Mouse (Mus musculus): ENCODE measurements around the gene Hnrnpa0. TPM values are rescaled to one million over a fixed set of nuclear protein-coding genes. Genes with fewer than 3 reads are reported as not detected.

Gene Hnrnpa0
- 10 to 100 TPM; 31.1 to 37.7 TPM for total RNA-seq (2021)
- long read RNA-seq, experiment 1, partial matches to known transcripts, result 0 of 3 reads
- long read RNA-seq, experiment 1, other reads (novel, unspliced or antisense), result 0 of 3 reads
- long read RNA-seq, experiment 2, partial matches to known transcripts, result 0 of 2 reads
- long read RNA-seq, experiment 2, other reads (novel, unspliced or antisense), result 0 of 2 reads

DNA sequence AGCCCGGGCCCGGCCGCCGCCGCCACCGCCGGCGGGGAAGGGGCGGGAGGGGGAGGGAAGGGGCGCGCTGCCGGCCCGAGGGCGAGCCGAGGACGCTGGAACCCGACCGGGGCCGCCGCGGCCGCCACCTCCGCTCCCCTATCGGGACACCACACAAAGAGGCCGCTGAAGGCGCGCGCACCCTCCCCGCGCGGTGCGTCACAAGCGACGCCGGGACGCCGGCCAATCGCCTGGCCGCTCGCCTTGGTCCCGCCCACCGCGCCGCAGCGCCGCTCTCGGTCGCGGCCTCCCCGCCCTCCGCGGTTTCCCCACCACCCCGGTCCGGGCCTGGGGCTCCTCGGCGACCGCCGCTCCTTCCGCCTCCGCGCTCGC is at the start of gene Hnrnpa0:
TSS of gene Hnrnpa0 (minus strand) at position 161 of the 372 bp plus-strand sequence.
- intact Hi-C loops (cut with DNase I), result loop anchor here (2.0 to 10.0 kb wide), 2 partner anchors 28 to 256 kb away; partner anchors contain the start of genes 2210016F16Rik and Idnk
- H3K4me3 ChIP-seq, result peak within 1 kb of the TSS; percentile 96
- peak; percentile 97 for DNase-seq
- TF ChIP-seq CTCF (IDR thresholded peaks at IDR 0.05), result no peak
- peak within 1 kb of the TSS; percentile 100 for H3K27ac ChIP-seq

DNA sequence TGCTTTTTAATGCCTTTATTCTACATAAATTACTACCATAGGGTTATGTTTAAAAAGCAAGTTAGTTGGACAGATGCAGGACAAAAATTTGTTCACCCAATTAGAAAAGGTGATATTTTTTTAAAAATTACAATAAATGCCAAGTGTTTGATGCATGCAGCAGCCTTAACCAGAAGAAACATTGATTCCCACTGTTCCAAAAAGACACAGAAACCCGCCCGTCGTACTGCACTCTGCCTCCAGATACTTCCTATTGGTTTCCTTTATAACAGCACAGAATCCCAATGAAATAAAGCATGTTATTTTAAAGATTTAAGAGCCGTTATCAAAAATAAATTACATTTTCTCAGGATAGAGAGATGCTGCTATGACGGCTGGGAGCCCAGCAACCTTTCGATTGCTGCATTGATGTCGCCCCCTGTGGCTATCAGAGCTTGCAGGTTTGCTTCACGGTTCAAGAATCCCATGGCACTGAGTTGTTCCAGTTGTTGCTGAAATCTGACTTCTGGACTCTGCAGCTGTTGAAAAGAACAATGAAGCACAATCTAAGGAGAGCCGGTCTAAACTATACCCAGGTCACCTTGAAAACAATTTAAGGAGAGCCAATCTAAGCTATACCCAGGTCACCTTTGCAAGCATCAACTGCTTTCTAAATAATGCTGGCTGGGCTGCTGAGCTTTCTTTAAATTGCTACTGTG is 49.3 kb upstream of the Hnrnpa0 start:
- no peak; the same call in 1 of the 2 replicates for TF ChIP-seq CTCF (IDR thresholded peaks at IDR 0.05)
- peak overlapping the region; percentile 0; the same call in 1 of the 2 replicates for H3K27ac ChIP-seq
- intact Hi-C loops (cut with DNase I), result no loop called here
- peak; percentile 94 for DNase-seq
- H3K4me3 ChIP-seq, result no peak overlapping the region

DNA sequence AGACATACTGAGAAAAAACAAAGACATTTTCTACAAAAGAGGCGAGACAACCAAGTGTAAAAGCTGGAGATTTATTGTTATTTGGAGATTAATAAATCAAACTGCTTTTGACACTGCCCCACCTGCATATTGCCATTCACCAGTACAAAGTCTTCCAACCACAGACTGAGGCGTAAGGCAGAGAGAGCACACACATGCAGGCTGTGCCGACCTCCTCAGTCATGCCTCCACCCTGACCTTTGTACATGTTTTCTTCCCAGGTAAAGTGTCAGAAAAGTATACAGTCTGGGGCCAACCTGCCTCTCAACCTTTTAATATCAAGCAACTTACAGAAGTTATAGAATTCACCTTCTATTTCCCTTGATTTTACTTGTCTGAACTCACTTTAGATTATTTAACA is 47.7 kb upstream of the Hnrnpa0 start:
- no peak overlapping the region for H3K4me3 ChIP-seq
- no peak for DNase-seq
- intact Hi-C loops (cut with DNase I), result no loop called here
- no peak for TF ChIP-seq CTCF (IDR thresholded peaks at IDR 0.05)
- no peak overlapping the region for H3K27ac ChIP-seq

DNA sequence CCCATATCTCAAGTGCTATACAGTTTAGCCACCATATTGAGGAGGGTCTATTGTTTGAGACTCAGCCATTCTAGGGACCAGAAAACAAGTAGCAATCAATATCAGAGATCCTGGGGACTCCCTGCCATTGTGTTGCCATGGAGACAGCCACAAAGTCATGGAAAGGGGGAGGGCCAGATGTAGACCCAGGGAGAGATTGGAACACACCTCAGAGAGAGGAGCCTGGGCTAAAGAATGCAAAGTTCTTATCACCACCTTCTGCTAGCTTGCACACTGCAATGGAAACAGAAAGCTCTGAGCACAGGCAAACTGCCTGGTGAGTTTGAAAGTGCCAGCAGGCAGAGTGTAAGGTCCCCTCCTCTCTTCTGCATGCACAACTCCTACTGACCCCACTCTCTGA is 39.8 kb upstream of the Hnrnpa0 start:
- DNase-seq, result no peak

DNA sequence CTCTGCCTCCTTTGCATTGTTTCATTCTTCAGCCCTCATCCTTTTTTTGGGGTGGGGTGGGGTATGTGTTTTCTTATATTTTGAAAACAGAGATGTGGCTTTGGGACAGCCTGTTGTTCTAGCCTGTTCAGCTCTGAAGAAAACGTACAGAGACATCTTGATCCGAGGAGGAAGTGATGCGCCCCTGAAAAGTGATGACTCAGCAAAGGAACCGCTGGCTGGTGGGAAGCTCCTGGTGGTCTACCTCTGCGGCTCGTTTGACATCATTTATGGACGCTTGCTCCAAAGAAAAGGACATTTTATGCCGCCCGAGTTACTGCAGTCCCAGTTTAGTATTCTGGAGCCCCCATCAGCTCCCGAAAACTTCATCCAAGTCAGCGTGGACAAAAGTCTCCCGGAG is 35.0 kb upstream of the Hnrnpa0 start:
- Histone ChIP-seq H3K27ac (no peak overlapping the region), H3K4me3 (no peak overlapping the region)
- intact Hi-C loops (cut with DNase I), result no loop called here
- TF ChIP-seq CTCF (IDR thresholded peaks at IDR 0.05), result no peak
- DNase-seq, result no peak

More for the DNA sequence above, 39.8 kb upstream of the Hnrnpa0 start:
- no peak overlapping the region for H3K27ac ChIP-seq
- intact Hi-C loops (cut with DNase I), result no loop called here
- no peak for TF ChIP-seq CTCF (IDR thresholded peaks at IDR 0.05)
- no peak overlapping the region for H3K4me3 ChIP-seq

DNA sequence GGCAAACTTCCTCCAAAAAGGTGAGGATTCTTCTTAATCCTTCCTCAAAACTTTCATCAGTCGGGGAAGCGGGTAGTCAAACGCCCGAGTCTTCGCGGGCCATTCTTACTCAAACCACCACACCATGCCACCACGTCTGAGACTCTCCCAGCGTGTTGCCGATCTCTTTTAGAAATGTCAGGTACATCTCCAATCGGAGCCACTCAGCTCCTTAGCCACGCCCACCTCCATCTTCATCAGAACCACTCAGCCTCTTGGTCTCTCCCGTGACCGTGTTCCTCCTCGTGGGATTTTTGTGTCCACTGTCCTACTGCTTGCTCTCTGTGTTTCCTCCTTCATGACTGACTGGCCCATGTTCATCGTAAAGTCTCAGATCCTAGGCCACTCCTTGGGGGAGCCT is 32.4 kb upstream of the Hnrnpa0 start:
- intact Hi-C loops (cut with DNase I), result no loop called here
- DNase-seq, result no peak
- no peak overlapping the region for H3K4me3 ChIP-seq
- no peak overlapping the region for H3K27ac ChIP-seq
- TF ChIP-seq CTCF (IDR thresholded peaks at IDR 0.05), result no peak

DNA sequence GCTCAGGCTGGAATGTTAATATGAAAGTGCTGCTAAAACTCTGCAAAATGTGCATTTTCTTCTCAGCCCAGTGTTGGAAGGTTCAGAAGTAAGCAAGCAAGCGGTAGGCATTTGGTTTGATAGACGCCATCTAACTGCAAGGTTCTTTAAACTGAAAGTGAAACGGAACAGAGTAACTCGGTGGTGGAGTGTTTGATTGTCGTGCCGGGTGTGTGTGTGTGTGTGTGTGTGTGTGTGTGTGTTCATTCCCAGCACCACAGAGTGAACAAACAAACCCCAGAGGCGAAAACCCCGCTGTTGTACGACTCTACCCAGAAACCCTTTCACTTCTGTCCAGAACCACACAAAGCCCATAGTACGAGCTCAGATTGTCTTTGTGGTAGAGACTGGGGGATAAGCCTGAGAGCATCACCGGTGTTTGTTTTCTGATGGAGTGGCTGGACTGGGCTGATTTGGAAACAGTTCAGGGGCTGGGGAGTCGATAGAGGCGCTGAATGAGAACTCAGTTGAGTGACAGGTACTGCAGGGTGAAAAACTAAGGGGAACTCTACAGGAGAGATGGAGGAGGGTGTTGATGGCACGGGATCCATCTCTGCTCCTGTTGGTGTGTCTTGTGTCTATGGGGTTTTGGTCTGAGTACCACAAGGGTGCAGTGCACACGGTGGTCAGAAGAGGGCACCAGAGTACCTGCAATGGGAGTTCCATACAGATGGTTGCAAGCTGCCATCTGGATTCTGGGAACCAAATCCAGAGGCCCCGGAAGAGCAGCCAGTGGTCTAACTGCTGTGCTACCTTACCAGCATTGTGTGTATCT is 29.9 kb upstream of the Hnrnpa0 start:
- intact Hi-C loops (cut with DNase I), result loop anchor here (2.0 to 10.0 kb wide), 4 partner anchors 74 to 384 kb away; partner anchors contain the start of gene 2210016F16Rik
- Histone ChIP-seq H3K27ac (peak overlapping the region; percentile 89), H3K4me3 (peak overlapping the region; percentile 90)
- TF ChIP-seq CTCF (IDR thresholded peaks at IDR 0.05), result no peak; the same call in 1 of the 2 replicates
- DNase-seq, result peak; percentile 88

DNA sequence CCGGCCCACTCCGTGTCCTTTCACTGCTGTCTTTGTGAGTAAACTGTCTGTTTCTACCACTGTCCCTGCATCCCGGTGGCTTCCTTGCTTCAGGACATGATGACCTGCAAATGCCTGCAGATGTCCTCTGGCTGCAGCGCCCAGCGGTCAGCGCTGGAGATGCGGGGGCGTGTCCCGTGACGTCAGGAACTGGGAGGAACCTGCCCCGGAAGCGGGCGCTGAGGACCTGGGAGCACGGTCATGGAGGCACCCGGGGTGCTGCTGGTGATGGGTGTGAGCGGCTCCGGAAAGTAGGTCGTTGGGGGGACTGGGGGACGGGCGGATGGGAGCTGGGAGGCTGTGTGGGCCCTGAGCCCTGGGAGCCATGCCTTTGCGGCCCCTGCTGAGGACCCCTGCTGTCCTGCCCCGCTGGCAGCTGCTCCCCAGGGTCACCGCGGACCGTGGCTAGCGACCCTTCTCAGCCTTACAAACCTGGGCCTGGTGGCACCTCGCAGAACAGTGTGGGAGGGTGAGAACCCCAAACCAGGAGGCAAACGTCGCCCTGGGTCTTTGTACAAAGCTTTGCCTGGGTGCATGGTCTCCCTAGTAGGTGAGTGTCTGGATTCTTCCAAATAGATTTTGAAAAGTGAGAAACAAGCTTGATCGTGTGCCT is 29.2 kb upstream of the Hnrnpa0 start, which contains the start of gene Idnk:
TSS of gene Idnk (plus strand) at position 203 of the 652 bp plus-strand sequence.
- intact Hi-C loops (cut with DNase I), result loop anchor here (2.0 to 10.0 kb wide), 5 partner anchors 29 to 385 kb away; partner anchors contain the start of genes 2210016F16Rik and Hnrnpa0
- peak within 1 kb of the TSS; percentile 89 for H3K27ac ChIP-seq
- peak; percentile 37 for TF ChIP-seq CTCF (IDR thresholded peaks at IDR 0.05)
- DNase-seq, result peak; percentile 94
- H3K4me3 ChIP-seq, result peak within 1 kb of the TSS; percentile 90

DNA sequence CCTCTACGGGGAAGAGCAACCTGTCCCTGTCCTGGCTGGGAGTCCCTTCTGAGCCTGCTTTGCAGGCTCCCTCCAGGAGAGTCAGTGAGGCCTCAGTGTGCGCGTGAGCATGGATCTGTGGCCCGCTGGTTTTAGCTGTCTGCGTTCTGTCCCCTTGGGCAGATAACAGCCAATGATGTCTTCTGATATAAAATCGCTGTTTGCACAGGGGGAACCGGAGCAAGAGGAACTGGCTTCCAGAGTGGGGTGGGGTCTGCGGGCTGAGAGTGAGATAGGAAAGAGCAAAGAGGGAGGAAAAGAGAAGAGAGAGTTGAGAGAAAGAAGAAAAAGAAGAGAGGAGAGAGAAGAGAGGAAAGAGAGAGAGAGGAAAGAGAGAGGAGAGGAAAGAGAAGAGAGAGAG is 28.7 kb upstream of the Hnrnpa0 start:
- DNase-seq, result no peak
- no peak for TF ChIP-seq CTCF (IDR thresholded peaks at IDR 0.05)
- Histone ChIP-seq H3K27ac (peak overlapping the region; percentile 89), H3K4me3 (peak overlapping the region; percentile 90)
- intact Hi-C loops (cut with DNase I), result loop anchor here (2.0 to 10.0 kb wide), 4 partner anchors 28 to 385 kb away; partner anchors contain the start of genes 2210016F16Rik and Hnrnpa0

DNA sequence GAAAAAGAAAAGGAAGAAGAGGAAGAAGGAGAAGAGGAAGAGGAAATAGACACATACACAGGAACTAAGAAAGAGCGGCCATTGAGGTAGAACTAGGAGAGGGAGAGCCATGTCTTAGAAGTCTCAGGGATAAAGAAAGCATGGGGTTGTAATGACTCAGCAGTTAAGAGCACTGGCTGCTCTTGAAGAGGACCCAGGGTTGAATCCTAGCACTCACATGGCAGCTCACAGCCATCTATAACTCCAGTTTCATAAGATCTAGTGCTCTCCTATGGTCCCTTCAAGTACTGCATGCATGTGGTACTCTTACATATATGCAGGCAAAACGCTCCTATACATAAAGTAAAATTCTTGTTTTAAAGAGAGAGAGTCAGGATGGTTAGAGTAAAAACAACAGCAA is 27.7 kb upstream of the Hnrnpa0 start:
- Histone ChIP-seq H3K27ac (no peak overlapping the region), H3K4me3 (no peak overlapping the region)
- intact Hi-C loops (cut with DNase I), result loop anchor here (2.0 to 10.0 kb wide), 4 partner anchors 27 to 386 kb away; partner anchors contain the start of genes 2210016F16Rik and Hnrnpa0
- DNase-seq, result no peak
- TF ChIP-seq CTCF (IDR thresholded peaks at IDR 0.05), result peak; percentile 14; the same call in 1 of the 2 replicates

DNA sequence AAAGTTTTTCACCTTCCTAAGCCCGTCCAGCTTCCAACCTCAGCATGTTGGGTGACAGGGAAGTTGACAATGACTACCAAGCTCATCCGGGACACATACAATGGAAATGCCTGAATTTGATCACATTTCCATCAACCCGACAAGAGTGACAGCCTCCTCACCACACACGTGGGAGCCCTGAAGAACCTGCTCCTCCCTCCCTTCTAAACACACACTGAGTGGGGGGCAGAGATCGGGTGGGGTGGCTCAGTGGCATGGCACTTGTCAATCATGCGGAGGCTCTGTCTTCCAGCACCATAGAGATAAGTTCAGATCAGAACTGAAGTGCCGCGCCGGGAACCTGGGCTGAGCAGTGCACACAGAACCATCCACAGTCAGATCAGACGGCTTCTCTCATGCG is 22.1 kb upstream of the Hnrnpa0 start:
- H3K27ac ChIP-seq, result no peak overlapping the region
- no peak overlapping the region for H3K4me3 ChIP-seq
- intact Hi-C loops (cut with DNase I), result loop anchor here (10.0 kb wide), 1 partner anchor 234 kb away; the partner anchor contains the start of gene 2210016F16Rik
- DNase-seq, result no peak
- TF ChIP-seq CTCF (IDR thresholded peaks at IDR 0.05), result no peak

DNA sequence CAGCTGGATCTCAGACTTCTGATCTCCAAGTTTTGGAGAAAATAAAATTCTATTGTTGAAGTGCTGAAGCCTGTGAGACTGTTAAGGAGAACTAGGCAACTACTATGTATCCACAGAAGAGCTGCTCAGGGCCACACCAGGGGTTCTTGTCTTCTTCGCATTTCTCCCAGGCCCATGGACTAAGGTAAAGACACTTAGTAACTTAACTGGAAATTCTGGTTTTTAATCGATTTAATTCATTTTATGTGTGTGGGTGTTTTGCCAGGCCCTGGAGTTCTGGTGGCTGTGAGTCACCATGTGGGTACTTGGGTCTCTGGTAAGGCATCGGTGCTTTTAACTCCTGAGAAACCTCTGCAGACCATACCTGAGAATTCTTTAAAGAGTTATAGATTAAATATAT is 21.3 kb upstream of the Hnrnpa0 start:
- TF ChIP-seq CTCF (IDR thresholded peaks at IDR 0.05), result no peak
- H3K4me3 ChIP-seq, result no peak overlapping the region
- intact Hi-C loops (cut with DNase I), result loop anchor here (10.0 kb wide), 1 partner anchor 235 kb away; the partner anchor contains the start of gene 2210016F16Rik
- H3K27ac ChIP-seq, result no peak overlapping the region
- DNase-seq, result no peak
